Mouse (Mus musculus) v-Abl transformed pro-B cells (cell line): ENCODE data around the gene Ikzf4.

Experiments used
- in situ Hi-C, 2 experiments: fragments of 400-800 bp; cut with MboI; formaldehyde crosslinking; loops; one replicate each; pipeline ENCODE4 v1.15.1; 2025; ENCODE audit not compliant: unreplicated experiment in 2 of 2

Gene Ikzf4

GRCm38 (mm10) chr10:128645111-128646011, at the start of gene Ikzf4:
Ikzf4 (minus strand) TSS chr10:128645991.
- in situ Hi-C loops = no loop called here

- in situ Hi-C loops = no loop called here
Observed at GRCm38 (mm10) chr10:128695411-128695991, 49.7 kb upstream of the Ikzf4 start.

DNA sequence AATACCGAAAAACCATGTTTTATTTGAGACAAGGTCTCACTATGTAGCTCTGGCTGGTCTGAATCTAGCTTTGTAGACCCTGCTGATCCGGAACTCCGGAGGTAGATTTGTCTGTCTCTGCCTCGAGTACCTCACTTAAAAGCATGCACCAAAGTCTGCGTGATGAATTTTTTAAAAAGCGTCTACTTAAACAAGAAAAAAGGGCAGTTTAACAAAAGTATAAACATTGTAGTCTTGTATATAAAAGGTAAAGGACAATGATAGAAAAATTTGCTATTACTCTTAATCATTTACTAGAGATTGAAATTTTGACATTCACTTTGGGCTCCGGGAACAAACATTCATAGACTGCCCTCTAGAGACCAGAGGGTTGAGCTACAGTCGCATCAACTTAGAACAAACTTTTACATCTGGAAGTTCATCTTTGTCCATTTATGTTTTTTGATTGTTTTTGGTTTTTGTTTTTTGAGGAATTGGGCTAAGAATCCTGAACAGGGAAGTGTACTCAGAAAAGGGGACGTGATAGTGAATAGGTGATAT, 28.7 kb upstream of the Ikzf4 start:
- in situ Hi-C loops = loop anchor here (5.0 to 10.0 kb wide), 3 partner anchors 47 to 130 kb away; partner anchors contain the start of genes Rps26 (in 2 of the 2), Rpl41 (in 1 of the 2) and Zc3h10 (in 1 of the 2)

DNA sequence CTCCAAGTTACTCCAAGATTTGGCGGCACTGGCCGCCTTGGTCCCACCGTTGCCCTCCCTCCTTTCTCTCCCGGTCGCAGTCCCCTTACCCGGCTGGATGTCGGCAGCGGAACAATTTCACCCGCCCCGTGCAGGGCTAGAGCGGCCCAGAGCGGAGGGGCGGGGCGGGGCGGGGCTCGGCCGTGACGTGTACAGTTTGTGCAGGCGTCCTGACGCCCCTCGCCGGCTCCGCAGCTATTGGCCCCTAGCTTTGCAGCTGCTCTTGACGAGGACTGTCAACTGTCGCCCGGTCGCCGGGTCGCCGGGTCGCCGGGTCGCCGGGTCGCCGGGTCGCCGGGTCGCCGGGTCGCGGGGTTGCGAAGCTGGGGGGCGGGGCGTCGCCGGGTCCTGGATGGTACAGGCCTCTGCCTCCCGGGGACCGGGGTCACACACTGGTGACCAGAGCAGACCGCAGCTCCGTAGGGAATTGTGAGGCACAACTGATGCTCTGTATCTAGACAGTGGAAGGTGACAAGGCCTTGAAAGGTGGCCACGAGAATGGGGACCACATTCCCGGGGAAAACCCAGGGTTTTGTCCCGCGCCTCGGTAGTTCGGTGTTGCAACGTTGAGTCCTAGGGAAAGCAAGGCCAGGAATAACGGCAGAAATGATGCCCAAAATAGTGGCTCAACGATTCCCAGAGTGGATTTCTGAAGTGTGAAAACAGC, 28.1 kb upstream of the Ikzf4 start, which contains the start of gene Suox:
Gene Suox, minus strand, starts transcription at position 311 of the 706 bp plus-strand sequence.
- in situ Hi-C loops = loop anchor here (5.0 to 10.0 kb wide), 3 partner anchors 47 to 129 kb away; partner anchors contain the start of genes Rps26 (in 2 of the 2), Rpl41 (in 1 of the 2) and Zc3h10 (in 1 of the 2)

- in situ Hi-C loops = loop anchor here (5.0 to 10.0 kb wide), 3 partner anchors 44 to 126 kb away; partner anchors contain the start of genes Rps26 (in 2 of the 2), Rpl41 (in 1 of the 2) and Zc3h10 (in 1 of the 2)
Observed at GRCm38 (mm10) chr10:128671148-128671547, 25.4 kb upstream of the Ikzf4 start.

DNA sequence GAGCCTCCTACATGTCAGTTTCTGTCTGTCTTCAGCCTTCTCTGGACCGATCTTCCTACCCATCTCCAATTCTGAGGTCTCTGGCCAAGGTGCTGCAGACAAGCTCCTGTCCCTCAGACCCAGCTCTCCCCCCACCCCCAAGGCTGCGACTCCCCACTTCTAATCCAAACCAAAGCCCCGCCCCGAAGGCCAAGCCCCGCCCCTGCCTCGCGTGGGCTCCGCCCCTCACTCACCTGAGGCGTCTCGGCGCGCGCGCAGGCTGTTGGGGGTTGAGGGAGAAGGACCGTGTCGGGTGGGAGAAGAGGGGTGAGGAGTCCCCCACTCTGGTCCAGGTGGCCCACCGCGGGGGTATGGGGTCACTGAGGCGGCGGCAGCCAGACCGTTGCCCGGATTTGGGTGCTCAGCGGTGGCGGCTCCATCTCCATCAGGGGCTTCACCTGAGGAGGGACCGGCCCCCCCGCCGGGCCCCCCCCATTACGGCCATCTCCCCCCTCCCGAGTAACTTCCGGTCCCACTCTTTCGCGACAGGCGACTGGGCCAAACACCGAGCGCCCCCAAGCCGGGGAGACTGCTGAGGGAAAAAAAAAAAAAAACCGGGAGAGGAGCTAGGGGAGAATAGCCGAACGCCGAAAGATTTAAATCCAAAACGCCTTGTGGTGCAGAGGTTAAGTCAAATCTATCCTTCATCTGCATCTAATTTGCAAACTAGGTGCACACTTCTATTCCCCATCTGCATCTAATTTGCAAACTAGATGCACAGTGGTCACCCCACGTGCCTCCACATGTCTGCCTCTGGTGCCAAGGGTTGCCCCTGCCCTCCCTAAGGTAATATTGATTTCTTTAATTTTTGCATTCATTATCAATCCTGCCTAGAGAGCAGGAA, 23.2 kb upstream of the Ikzf4 start:
- in situ Hi-C loops = no loop called here

DNA sequence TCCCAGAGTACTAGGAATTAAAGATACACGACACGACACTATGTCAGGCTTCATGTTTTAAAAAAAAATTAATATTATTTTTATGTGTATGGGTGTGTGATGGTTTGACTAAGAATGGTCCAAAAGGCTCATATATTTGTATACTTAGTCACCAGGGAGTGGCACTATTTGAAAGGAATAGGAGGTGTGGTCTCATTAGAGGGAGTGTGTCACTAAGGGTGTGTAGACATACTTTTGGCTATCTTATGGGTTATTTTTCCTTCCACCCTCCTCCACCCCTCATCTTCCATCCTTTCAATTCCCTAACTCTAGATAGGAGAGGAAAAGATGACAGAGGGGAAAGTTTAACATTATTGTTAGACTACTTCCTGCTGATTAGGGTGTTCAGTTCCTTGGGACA, 20.0 kb upstream of the Ikzf4 start:
- in situ Hi-C loops = no loop called here

- in situ Hi-C loops = no loop called here
Observed at GRCm38 (mm10) chr10:128665307-128665706, 19.5 kb upstream of the Ikzf4 start.

- in situ Hi-C loops = no loop called here
Observed at GRCm38 (mm10) chr10:128664808-128665207, 19.0 kb upstream of the Ikzf4 start.

DNA sequence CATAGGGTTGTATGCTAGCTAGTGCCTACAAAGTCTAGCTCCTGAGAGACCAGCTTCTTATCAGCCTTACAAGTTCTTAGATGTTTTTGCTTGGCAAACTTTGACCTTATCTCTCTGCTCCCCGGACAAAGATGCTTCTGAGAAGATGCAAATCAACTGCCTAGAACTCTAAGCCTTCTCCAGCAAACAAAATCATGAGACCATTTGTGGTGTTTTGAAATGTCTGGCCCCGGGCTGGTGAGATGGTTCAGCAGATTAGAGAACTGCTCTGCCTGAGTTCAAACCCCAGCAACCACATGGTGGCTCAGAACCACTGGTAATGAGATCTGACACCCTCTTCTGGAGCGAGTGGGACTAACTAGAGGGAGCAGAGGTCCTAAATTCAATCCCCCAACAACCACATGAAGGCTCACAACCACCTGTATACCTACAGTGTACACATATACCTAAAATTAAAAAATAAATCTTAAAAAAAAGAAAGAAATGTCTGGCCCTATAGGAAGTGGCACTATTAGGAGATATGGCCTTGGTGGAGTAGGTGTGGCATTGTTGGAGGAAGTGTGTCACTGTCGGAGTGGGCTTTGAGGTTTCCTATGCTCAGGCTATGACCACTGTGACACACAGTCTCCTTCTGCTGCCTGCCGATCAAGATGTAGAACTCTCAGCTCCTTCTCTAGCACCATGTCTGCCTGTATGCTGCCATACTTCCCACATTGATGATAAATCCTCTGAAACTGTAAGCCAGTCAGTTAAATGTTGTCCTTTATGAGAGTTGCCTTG, 17.8 kb upstream of the Ikzf4 start:
- in situ Hi-C loops = no loop called here

DNA sequence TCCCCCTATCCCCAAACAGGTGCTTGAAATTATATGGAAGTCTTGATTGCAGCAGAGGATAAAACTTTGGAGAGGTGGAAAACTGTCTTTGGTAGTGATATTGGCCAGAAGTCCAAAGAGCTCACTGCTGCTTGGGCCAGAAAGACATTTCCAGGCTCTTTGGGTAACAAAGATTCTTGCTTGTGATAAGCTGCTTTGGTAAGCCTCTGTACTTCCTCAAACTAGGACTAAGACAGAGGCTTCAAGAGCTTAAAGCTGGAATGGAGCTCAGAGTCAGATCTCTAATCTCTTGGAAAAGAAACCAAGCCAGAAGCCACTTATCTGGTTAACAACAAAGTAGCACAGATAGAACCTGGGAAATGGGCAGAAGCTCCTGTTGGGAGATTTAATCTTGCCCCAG, 16.7 kb upstream of the Ikzf4 start:
- in situ Hi-C loops = no loop called here

DNA sequence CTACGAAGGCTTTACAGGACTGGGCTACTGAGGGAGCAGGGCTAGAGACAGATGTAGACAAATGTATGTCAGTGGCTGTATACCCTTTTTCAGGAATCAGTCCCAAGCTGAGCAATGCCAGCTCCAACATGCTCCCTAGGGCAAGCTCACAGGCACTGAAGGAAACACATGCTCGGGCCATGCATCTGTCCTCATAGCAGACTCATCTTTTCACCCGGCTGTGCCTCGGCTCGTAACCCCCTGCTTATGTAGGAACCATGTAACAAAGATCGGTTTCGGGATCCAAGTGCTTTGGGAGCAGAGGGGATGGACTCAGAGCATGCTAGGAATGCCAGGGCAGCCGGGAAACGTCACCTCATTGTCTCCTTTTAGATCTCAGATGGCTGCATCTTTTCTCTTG, 13.7 kb upstream of the Ikzf4 start:
- in situ Hi-C loops = no loop called here

GRCm38 (mm10) chr10:128657844-128658243, 12.1 kb upstream of the Ikzf4 start:
- in situ Hi-C loops = no loop called here

- in situ Hi-C loops = no loop called here
Observed at GRCm38 (mm10) chr10:128656731-128657130, 10.9 kb upstream of the Ikzf4 start.

GRCm38 (mm10) chr10:128655254-128655653, 9.5 kb upstream of the Ikzf4 start:
- in situ Hi-C loops = no loop called here

- in situ Hi-C loops = no loop called here
Observed at GRCm38 (mm10) chr10:128653866-128654265, 8.1 kb upstream of the Ikzf4 start.

DNA sequence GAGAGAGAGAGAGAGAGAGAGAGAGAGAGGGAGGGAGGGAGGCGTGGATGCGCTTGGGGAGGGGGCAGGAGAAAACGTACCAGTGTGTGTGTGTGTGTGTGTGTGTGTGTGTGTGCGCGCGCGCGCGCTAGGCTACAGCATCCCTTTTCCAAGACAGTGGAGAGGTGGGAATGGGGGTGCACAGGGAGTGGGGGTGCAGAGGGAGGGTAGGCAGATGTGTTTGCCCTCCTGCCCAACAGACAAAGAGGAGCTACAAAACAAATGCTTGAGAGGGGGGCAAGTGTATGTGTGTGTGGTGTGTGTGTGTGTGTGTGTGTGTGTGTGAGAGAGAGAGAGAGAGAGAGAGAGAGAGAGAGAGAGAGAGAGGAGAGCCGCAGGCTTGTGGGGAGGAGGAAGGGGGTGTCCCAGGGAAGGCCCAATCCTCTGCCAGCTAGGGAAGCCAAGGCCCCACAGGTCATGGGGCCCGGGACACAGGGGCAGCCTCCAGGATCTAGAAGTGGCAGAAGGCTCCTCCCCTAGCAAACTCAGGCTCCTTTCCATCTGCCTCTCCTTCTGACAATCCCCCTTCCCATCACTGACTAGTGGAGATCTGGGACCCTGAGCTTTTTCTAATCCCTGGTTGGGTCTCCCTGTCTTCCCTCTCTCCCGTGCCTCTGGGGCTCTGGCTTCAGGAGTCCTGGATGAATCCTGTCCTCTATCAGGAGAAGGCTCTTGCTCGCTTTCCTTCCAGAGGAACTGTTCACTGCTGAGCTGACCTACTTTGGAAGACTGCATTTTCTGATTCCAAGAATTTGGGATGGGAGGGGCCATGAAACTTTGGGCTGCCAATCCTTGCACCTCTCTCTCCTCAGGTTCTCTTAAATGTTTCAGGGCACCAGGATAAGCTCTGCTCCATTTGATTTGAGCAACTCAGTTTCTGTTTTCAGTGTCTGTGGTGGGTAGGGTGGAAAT, 623 bp upstream of the Ikzf4 start:
- in situ Hi-C loops = no loop called here

GRCm38 (mm10) chr10:128642749-128643148, 3.0 kb downstream of the Ikzf4 start:
- in situ Hi-C loops = no loop called here
